Mouse (Mus musculus) hindbrain, embryonic 15.5 days (tissue): Measurements from ENCODE around the gene Uba52. TPM values are rescaled to one million over a fixed set of nuclear protein-coding genes. Genes with fewer than 3 reads are reported as not detected.
A peak's percentile ranks its signal among the peaks of the same experiment; 100 is the strongest.

ENCODE experiments used
- ATAC-seq: fragments of 200-750 bp; cut with Nextera tagmentation; 2 replicates; pipeline ENCODE4 v1.8.0; 2017; ENCODE audit warnings: low read depth, moderate number of reproducible peaks, moderate TSS enrichment; ENCODE audit not compliant: low FRiP score
- H3K27ac ChIP-seq: fragments of 300-500 bp; sonication (generic); replicated peaks from 2 replicates; pipeline ENCODE4 v1.5.1; 2015; ENCODE audit warnings: mild to moderate bottlenecking, inconsistent platforms
- H3K27me3 ChIP-seq: fragments of 300-500 bp; sonication (generic); 2 replicates; pipeline ENCODE4 v1.6.1; 2015; ENCODE audit warnings: control low read depth, inconsistent platforms
- H3K36me3 ChIP-seq: fragments of 300-500 bp; sonication (generic); 2 replicates; pipeline ENCODE4 v1.6.1; 2015; ENCODE audit warnings: control low read depth, inconsistent platforms
- H3K4me1 ChIP-seq: fragments of 300-500 bp; sonication (generic); replicated peaks from 2 replicates; pipeline ENCODE4 v1.6.1; 2015; ENCODE audit warnings: control low read depth, inconsistent platforms
- H3K4me2 ChIP-seq: fragments of 300-500 bp; sonication (generic); 2 replicates; pipeline ENCODE4 v1.6.1; 2015; ENCODE audit warnings: moderate library complexity, mild to moderate bottlenecking, inconsistent platforms
- H3K4me3 ChIP-seq: fragments of 300-500 bp; sonication (generic); 2 replicates; pipeline ENCODE4 v1.5.1; 2015; ENCODE audit warnings: mild to moderate bottlenecking, inconsistent platforms
- H3K9ac ChIP-seq: fragments of 300-500 bp; sonication (generic); 2 replicates; pipeline ENCODE4 v1.6.1; 2015; ENCODE audit warnings: inconsistent platforms
- H3K9me3 ChIP-seq: fragments of 300-500 bp; sonication (generic); 2 replicates; pipeline ENCODE4 v1.6.1; 2016; ENCODE audit warnings: control low read depth, inconsistent platforms
- WGBS: fragments of 180-500 bp; shearing (Covaris S2); methylation state at CpG from one replicate; pipeline ENCODE4 v1.1.7; 2015; 5-methylcytosine and 5-hydroxymethylcytosine counted together
- polyA plus RNA-seq: library from polyadenylated mRNA; unstranded; fragments of >200 nt; fragmentation: Nextera tagmentation; extraction: Ambion mirVana; gene quantifications from 2 replicates; pipeline ENCODE4 v1.2.1, GENCODE M21; 2015

Uba52 gene
- polyA plus RNA-seq, 1 experiment from 2014 or later, result 652 TPM

GRCm38 (mm10) chr8:70488931-70489470 is 21.6 kb downstream of the Uba52 start:
- Histone ChIP-seq H3K27ac (no peak overlapping the region), H3K4me2 (peak overlapping the region; percentile 69), H3K9me3 (no peaks in the 10 kb centered on the region), H3K36me3 (peaks cover 4% of the 10 kb centered on the region; the same call in 1 of the 2 replicates), H3K27me3 (peaks cover 88% of the 10 kb centered on the region), H3K4me3 (peak overlapping the region; percentile 13; the same call in 1 of the 2 replicates), H3K4me1 (peaks cover 62% of the 10 kb centered on the region), H3K9ac (no peak overlapping the region)
- WGBS, result 3% methylated on average over 14 of the region's 14 CpGs
- no peak for ATAC-seq

DNA sequence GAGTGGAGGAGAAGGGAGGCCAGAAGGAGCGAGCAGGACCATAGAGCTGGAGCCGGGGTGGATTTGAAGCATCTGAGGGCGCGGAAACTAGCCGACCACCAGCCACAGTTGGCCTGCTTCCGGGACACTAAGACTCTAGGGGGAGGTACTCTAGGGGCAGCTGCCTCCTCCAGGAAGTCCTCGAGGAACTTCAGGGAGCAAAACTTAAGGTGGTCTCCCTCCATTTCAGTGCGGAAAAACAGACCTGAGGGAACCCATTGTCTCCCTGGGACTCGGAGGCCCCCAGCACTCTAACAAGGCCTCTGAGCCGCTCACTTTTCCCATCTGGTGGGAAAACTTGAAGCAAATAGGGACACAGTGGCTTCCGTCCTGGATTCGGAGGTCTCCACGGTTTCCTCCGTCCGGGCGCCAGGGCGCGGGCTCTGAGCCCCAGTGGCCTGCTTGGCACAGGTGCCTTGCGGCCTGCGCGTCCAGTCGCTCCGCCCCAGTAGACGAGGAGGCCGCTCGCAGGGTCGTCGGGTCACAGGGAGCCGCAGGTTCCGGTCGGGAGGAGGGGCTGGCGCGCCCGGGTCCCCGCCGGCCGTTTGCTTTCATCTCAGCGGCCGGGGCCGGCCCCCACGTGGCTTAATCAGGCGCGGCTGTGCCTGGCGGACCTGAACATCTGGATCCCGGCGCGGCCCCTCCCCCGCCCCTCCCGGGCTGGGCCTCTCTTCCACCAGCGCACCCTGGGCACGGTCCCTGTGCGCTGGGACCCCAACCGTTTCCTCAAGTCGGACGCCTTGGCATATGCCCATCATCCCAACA is 22.4 kb downstream of the Uba52 start:
- peaks cover 83% of the 10 kb centered on the region for H3K27me3 ChIP-seq
- H3K4me3 ChIP-seq, result peak overlapping the region; percentile 64
- ATAC-seq, result no peak
- no peaks in the 10 kb centered on the region for H3K9me3 ChIP-seq
- H3K4me2 ChIP-seq, result peak overlapping the region; percentile 69
- peaks cover 4% of the 10 kb centered on the region; the same call in 1 of the 2 replicates for H3K36me3 ChIP-seq
- 4% methylated on average over 46 of the region's 55 CpGs for WGBS
- H3K27ac ChIP-seq, result no peak overlapping the region
- H3K9ac ChIP-seq, result no peak overlapping the region
- H3K4me1 ChIP-seq, result peaks cover 54% of the 10 kb centered on the region

DNA sequence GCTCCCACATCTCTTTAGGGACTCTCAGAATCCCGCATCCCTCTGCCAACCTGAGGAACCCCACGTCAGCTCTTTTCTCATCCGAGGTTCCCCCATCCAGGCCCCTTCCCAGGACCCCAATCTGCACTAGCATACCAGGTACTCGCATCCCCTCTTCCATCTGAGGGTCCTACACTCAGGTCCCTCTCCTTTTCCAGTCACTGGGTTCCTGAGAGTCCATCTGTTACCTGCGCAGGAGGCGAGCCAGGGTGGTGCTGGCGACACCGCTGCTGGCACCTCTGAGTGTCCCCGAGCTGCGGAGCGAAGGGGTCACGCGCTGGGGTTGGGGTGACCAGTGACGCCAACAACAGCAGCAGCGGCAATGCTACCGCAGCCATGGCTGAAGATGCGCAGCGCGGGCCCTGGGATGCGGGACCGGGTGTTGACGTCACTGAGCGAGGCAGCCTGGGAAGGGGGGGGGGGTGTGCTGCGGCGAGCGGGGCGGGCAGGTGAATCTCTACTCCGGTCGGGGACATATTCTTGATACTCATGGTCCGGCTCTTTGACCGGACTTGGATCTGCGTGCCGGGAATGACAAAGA is 23.6 kb downstream of the Uba52 start, which contains the start of gene Tmem59l:
Gene Tmem59l (minus strand): TSS at position 418 of the 580 bp plus-strand sequence.
- Histone ChIP-seq H3K9me3 (no peaks in the 10 kb centered on the region), H3K4me3 (peak within 1 kb of the TSS; percentile 64), H3K9ac (peak within 1 kb of the TSS; percentile 89), H3K4me1 (peaks cover 44% of the 10 kb centered on the region), H3K4me2 (peak within 1 kb of the TSS; percentile 69), H3K27me3 (peaks cover 76% of the 10 kb centered on the region), H3K27ac (peak within 1 kb of the TSS; percentile 40; the same call in 1 of the 2 replicates), H3K36me3 (peaks cover 4% of the 10 kb centered on the region; the same call in 1 of the 2 replicates)
- WGBS, result 4% methylated on average over 32 of the region's 33 CpGs
- ATAC-seq, result peak; percentile 82

DNA sequence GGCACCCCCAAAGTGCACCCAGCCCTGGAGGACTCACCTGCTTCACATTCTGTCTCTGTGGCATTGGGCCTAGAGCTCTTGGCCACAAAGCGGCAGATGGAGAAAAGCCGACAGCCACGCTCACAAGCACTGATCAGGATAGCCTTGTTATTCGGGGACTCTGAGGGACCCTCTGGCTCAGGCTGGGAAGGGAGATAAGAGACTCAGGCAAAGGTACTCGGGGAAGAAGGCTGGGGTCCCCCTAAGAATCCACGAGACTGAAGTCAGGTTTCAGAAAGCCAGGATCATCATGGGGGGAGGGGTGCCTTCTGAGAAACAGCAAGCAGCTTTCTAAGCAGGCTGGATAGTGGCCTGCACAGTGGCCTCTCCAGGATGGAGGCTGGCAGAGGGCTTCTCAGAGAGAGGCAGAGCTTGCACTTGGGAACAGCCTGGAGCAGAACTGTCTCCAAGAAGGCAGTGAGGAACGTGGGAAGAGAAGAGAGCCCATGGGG is 24.4 kb downstream of the Uba52 start:
- 56% methylated on average over 7 of the region's 7 CpGs for WGBS
- Histone ChIP-seq H3K4me2 (peak overlapping the region; percentile 69), H3K4me1 (peaks cover 44% of the 10 kb centered on the region), H3K9me3 (no peaks in the 10 kb centered on the region), H3K27ac (no peak overlapping the region), H3K4me3 (peak overlapping the region; percentile 64), H3K36me3 (peaks cover 4% of the 10 kb centered on the region; the same call in 1 of the 2 replicates), H3K9ac (peak overlapping the region; percentile 89), H3K27me3 (peaks cover 72% of the 10 kb centered on the region)
- ATAC-seq, result no peak

DNA sequence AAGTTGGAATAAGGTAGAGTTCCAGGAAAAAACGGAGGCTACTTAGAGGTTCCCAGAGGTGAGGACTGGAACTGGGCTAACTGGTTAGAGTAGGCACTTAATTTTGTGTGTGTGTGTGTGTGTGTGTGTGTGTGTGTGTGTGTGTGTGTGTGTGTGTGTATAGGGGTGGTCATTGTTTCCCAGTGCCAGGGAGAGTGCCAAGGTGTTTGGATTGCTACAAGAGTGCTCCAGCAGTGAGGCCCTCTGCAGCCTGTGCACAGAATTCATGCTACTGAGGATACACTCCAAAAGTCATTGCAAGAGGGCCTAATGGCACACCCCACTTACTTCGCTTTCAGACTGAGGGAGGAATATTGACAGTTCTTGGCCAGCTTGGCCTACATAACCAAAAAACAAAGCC is 27.7 kb downstream of the Uba52 start:
- WGBS, result 57% methylated on average over 2 of the region's 2 CpGs
- H3K27me3 ChIP-seq, result peaks cover 40% of the 10 kb centered on the region
- H3K4me1 ChIP-seq, result peaks cover 18% of the 10 kb centered on the region

DNA sequence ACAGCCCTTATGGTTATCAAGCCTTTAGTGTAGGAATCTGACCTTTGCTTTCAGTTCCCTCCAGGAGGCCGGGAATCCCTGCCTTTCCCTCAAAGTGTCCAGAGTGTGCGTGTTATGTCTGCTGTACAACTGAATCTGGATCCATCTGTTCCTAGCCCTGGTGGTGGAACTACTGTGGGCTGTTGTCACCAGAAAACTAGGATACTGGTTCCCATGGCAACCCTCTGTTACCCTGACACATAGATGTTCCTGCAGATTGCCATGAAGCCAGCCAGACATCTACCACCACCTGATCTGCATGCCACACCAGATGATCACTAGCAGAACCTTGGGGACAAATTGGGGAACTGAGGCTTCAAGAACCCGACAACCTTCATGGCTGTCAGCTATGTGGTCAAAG is 28.7 kb downstream of the Uba52 start:
- Histone ChIP-seq H3K27me3 (peaks cover 38% of the 10 kb centered on the region), H3K9me3 (no peaks in the 10 kb centered on the region), H3K36me3 (peaks cover 4% of the 10 kb centered on the region; the same call in 1 of the 2 replicates), H3K4me2 (no peak overlapping the region), H3K4me3 (no peak overlapping the region), H3K4me1 (peaks cover 21% of the 10 kb centered on the region), H3K27ac (no peak overlapping the region), H3K9ac (no peak overlapping the region)
- WGBS, result 79% methylated on average over 3 of the region's 3 CpGs
- ATAC-seq, result no peak

More for the DNA sequence above, 27.7 kb downstream of the Uba52 start:
- Histone ChIP-seq H3K9me3 (no peaks in the 10 kb centered on the region), H3K4me3 (no peak overlapping the region), H3K9ac (no peak overlapping the region), H3K27ac (no peak overlapping the region), H3K4me2 (no peak overlapping the region), H3K36me3 (peaks cover 4% of the 10 kb centered on the region; the same call in 1 of the 2 replicates)
- ATAC-seq, result no peak

- peak overlapping the region; percentile 76; the same call in 1 of the 2 replicates for H3K9ac ChIP-seq
- 3% methylated on average over 21 of the region's 21 CpGs for WGBS
Measured at GRCm38 (mm10) chr8:70477269-70477982, 33.2 kb downstream of the Uba52 start.

GRCm38 (mm10) chr8:70476333-70477268 is 34.0 kb downstream of the Uba52 start, which contains the start of gene Klhl26:
Gene Klhl26, minus strand, starts transcription at chr8:70476968.
- no peaks in the 10 kb centered on the region for H3K36me3 ChIP-seq
- WGBS, result under 1% methylated on average over 53 of the region's 53 CpGs
- H3K27ac ChIP-seq, result peak within 1 kb of the TSS; percentile 67
- peak; percentile 89 for ATAC-seq
- peak within 1 kb of the TSS; percentile 76 for H3K9ac ChIP-seq
- 0 out of 2 replicates have a peak, but pooled peaks cover under 1% of the 10 kb centered on the region for H3K27me3 ChIP-seq
- peak within 1 kb of the TSS; percentile 72 for H3K4me3 ChIP-seq
- H3K9me3 ChIP-seq, result no peaks in the 10 kb centered on the region
- H3K4me1 ChIP-seq, result peaks cover 26% of the 10 kb centered on the region
- peak within 1 kb of the TSS; percentile 68 for H3K4me2 ChIP-seq

More at GRCm38 (mm10) chr8:70477269-70477982, 33.2 kb downstream of the Uba52 start:
- H3K4me1 ChIP-seq, result peaks cover 26% of the 10 kb centered on the region
- H3K4me2 ChIP-seq, result peak overlapping the region; percentile 68
- H3K27me3 ChIP-seq, result peaks cover 9% of the 10 kb centered on the region; the same call in 1 of the 2 replicates
- H3K4me3 ChIP-seq, result peak overlapping the region; percentile 72
- H3K36me3 ChIP-seq, result no peaks in the 10 kb centered on the region
- peak; percentile 66 for ATAC-seq
- H3K27ac ChIP-seq, result no peak overlapping the region
- no peaks in the 10 kb centered on the region for H3K9me3 ChIP-seq

DNA sequence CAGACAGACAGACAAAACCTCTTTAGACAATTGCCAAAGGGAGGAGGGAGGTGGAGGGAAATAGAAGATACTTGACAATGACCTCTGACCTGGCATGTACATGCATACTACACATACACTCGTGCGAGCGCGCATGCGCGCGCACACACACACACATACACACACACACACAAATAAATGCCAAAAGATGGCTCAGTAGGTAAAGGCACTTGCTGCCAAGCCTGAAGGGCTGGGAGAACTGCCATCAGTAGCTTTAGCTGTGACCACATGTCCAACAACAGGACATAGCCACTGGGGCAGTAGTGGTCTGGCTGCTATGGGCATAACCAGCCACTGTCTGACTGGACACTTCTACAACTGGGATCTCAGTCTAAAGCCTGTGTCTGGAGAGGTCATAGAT is 38.7 kb downstream of the Uba52 start:
- H3K36me3 ChIP-seq, result no peaks in the 10 kb centered on the region
- H3K4me1 ChIP-seq, result peaks cover 33% of the 10 kb centered on the region
- no peak overlapping the region for H3K4me3 ChIP-seq
- ATAC-seq, result no peak
- H3K27me3 ChIP-seq, result no peaks in the 10 kb centered on the region
- H3K4me2 ChIP-seq, result no peak overlapping the region
- 97% methylated on average over 7 of the region's 7 CpGs for WGBS
- H3K27ac ChIP-seq, result no peak overlapping the region
- no peaks in the 10 kb centered on the region for H3K9me3 ChIP-seq
- H3K9ac ChIP-seq, result no peak overlapping the region

GRCm38 (mm10) chr8:70469938-70470337 is 40.7 kb downstream of the Uba52 start:
- Histone ChIP-seq H3K4me2 (no peak overlapping the region), H3K27me3 (no peaks in the 10 kb centered on the region), H3K9me3 (no peaks in the 10 kb centered on the region), H3K4me1 (peaks cover 18% of the 10 kb centered on the region), H3K27ac (peak overlapping the region; percentile 6; the same call in 1 of the 2 replicates), H3K36me3 (no peaks in the 10 kb centered on the region), H3K4me3 (no peak overlapping the region), H3K9ac (no peak overlapping the region)
- WGBS, result 53% methylated on average over 2 of the region's 2 CpGs
- no peak for ATAC-seq
